Mouse (Mus musculus): ENCODE measurements at regions not wholly inside any gene's neighbourhood (a gene's known extent, or its start where the extent isn't known, plus 50 kb on each side); places are given as distances from the start of the nearest gene placed in this dataset.
A peak's percentile ranks its signal among the peaks of the same experiment; 100 is the strongest.

GRCm38 (mm10) chr13:97625391-97625790, 135.0 kb downstream of the Gm10260 start:
- Histone ChIP-seq H3K27ac (ENCODE audit: low read depth, low read length) (no peak overlapping the region), H3K9ac (no peak overlapping the region), H3K36me3 (ENCODE audit: insufficient read depth) (no peaks in the 10 kb centered on the region), H3K4me2 (ENCODE audit: low read depth) (no peak overlapping the region), H3K9me3 (ENCODE audit: low read length) (no peaks in the 10 kb centered on the region), H3K4me1 (ENCODE audit: insufficient read depth) (no peaks in the 10 kb centered on the region), H3K27me3 (ENCODE audit: insufficient read depth, low read length) (no peaks in the 10 kb centered on the region), H3K4me3 (ENCODE audit: low read depth, low read length) (no peak overlapping the region)
- no peak for ATAC-seq
- no peak for DNase-seq
- no peak for TF ChIP-seq CTCF (IDR thresholded peaks at IDR 0.05; ENCODE audit: low read depth)
- 74% methylated on average over 4 of the region's 4 CpGs for WGBS

GRCm38 (mm10) chr13:97618190-97618586, 142.2 kb downstream of the Gm10260 start:
- no peaks in the 10 kb centered on the region for H3K9me3 ChIP-seq (ENCODE audit: low read length)
- no peak overlapping the region for H3K4me3 ChIP-seq (ENCODE audit: low read depth, low read length)
- no peaks in the 10 kb centered on the region for H3K27me3 ChIP-seq (ENCODE audit: insufficient read depth, low read length)
- H3K27ac ChIP-seq (ENCODE audit: low read depth, low read length) = no peak overlapping the region
- no peaks in the 10 kb centered on the region for H3K36me3 ChIP-seq (ENCODE audit: insufficient read depth)
- no peak for DNase-seq
- H3K4me1 ChIP-seq (ENCODE audit: insufficient read depth) = no peaks in the 10 kb centered on the region
- H3K9ac ChIP-seq = no peak overlapping the region
- ATAC-seq = no peak
- H3K4me2 ChIP-seq (ENCODE audit: low read depth) = no peak overlapping the region
- no peak for TF ChIP-seq CTCF (IDR thresholded peaks at IDR 0.05; ENCODE audit: low read depth)
- WGBS = 85% methylated on average over 6 of the region's 6 CpGs

GRCm38 (mm10) chr13:97617511-97618189, 142.8 kb downstream of the Gm10260 start:
- H3K9me3 ChIP-seq (ENCODE audit: low read length) = no peaks in the 10 kb centered on the region
- DNase-seq (no peak), ATAC-seq (peak; percentile 50; the same call in 1 of the 2 replicates)
- no peaks in the 10 kb centered on the region for H3K4me1 ChIP-seq (ENCODE audit: insufficient read depth)
- H3K4me2 ChIP-seq (ENCODE audit: low read depth) = no peak overlapping the region
- H3K36me3 ChIP-seq (ENCODE audit: insufficient read depth) = no peaks in the 10 kb centered on the region
- no peak overlapping the region for H3K4me3 ChIP-seq (ENCODE audit: low read depth, low read length)
- H3K9ac ChIP-seq = no peak overlapping the region
- TF ChIP-seq CTCF (IDR thresholded peaks at IDR 0.05; ENCODE audit: low read depth) = no peak
- 54% methylated on average over 13 of the region's 13 CpGs for WGBS
- no peak overlapping the region for H3K27ac ChIP-seq (ENCODE audit: low read depth, low read length)
- H3K27me3 ChIP-seq (ENCODE audit: insufficient read depth, low read length) = no peaks in the 10 kb centered on the region

GRCm38 (mm10) chr13:97616919-97617318, 143.5 kb downstream of the Gm10260 start:
- no peak overlapping the region for H3K9ac ChIP-seq
- no peaks in the 10 kb centered on the region for H3K36me3 ChIP-seq (ENCODE audit: insufficient read depth)
- H3K4me3 ChIP-seq (ENCODE audit: low read depth, low read length) = no peak overlapping the region
- no peak for ATAC-seq
- no peaks in the 10 kb centered on the region for H3K27me3 ChIP-seq (ENCODE audit: insufficient read depth, low read length)
- no peak overlapping the region for H3K4me2 ChIP-seq (ENCODE audit: low read depth)
- no peak overlapping the region for H3K27ac ChIP-seq (ENCODE audit: low read depth, low read length)
- H3K9me3 ChIP-seq (ENCODE audit: low read length) = no peaks in the 10 kb centered on the region
- DNase-seq = no peak
- TF ChIP-seq CTCF (IDR thresholded peaks at IDR 0.05; ENCODE audit: low read depth) = no peak
- H3K4me1 ChIP-seq (ENCODE audit: insufficient read depth) = no peaks in the 10 kb centered on the region

DNA sequence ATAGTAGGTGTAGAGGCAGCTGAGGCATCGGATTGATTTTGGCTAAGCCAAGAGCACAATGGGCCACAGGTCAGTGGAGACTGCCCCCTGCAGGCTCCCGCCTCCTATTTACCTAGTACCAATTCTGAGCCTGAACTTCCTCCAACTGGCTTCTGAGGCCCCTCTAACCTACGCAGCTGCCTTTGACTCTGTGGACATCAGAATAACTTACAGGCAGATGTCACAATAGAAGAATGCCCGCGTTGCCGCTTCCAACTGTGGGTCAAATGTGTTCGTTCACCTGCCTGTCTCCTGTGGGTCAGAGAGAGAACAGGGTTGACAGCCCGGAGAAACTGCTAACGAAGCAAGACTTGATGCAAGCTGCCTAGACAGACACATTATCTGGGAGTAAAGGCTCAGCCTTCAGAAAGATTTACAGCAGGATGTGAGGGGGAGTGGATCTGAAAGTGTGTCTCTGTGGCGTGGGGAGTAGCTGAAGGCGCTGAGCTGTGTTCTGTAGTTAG, 153.2 kb downstream of the Gm10260 start:
- Histone ChIP-seq H3K27me3 (ENCODE audit: insufficient read depth, low read length) (no peaks in the 10 kb centered on the region), H3K9ac (no peak overlapping the region), H3K9me3 (ENCODE audit: low read length) (no peaks in the 10 kb centered on the region), H3K4me1 (ENCODE audit: insufficient read depth) (no peaks in the 10 kb centered on the region), H3K4me2 (ENCODE audit: low read depth) (no peak overlapping the region), H3K36me3 (ENCODE audit: insufficient read depth) (no peaks in the 10 kb centered on the region), H3K27ac (ENCODE audit: low read depth, low read length) (no peak overlapping the region), H3K4me3 (ENCODE audit: low read depth, low read length) (no peak overlapping the region)
- peak; percentile 38; the same call in 1 of the 2 replicates for TF ChIP-seq CTCF (IDR thresholded peaks at IDR 0.05; ENCODE audit: low read depth)
- DNase-seq = no peak
- WGBS = 34% methylated on average over 11 of the region's 11 CpGs
- ATAC-seq = no peak

DNA sequence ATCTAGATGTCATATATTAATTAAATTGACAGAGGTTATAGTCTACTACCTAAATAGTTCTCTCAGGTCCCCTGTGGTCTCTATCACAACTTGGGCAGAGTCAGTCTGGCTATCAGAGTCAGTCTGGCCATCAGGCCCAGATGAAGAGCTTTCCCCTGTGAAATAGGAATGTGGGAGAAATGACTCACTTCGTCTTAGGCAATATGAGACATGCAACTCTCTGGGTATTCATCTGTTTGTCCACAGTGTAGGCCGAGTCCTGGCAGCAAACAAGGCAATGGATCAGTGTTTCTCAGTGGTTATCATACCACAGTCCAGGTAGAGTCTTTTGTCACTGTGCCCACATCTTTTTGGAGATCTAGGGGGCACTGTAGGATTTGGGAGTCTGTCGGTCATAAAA, 156.0 kb downstream of the Gm10260 start:
- no peak overlapping the region for H3K4me2 ChIP-seq (ENCODE audit: low read depth)
- no peak overlapping the region for H3K9ac ChIP-seq
- TF ChIP-seq CTCF (IDR thresholded peaks at IDR 0.05; ENCODE audit: low read depth) = no peak
- H3K36me3 ChIP-seq (ENCODE audit: insufficient read depth) = no peaks in the 10 kb centered on the region
- no peak for ATAC-seq
- no peak overlapping the region for H3K27ac ChIP-seq (ENCODE audit: low read depth, low read length)
- no peaks in the 10 kb centered on the region for H3K4me1 ChIP-seq (ENCODE audit: insufficient read depth)
- WGBS = 94% methylated on average over 3 of the region's 3 CpGs
- DNase-seq = no peak
- H3K27me3 ChIP-seq (ENCODE audit: insufficient read depth, low read length) = no peaks in the 10 kb centered on the region
- no peak overlapping the region for H3K4me3 ChIP-seq (ENCODE audit: low read depth, low read length)
- no peaks in the 10 kb centered on the region for H3K9me3 ChIP-seq (ENCODE audit: low read length)

DNA sequence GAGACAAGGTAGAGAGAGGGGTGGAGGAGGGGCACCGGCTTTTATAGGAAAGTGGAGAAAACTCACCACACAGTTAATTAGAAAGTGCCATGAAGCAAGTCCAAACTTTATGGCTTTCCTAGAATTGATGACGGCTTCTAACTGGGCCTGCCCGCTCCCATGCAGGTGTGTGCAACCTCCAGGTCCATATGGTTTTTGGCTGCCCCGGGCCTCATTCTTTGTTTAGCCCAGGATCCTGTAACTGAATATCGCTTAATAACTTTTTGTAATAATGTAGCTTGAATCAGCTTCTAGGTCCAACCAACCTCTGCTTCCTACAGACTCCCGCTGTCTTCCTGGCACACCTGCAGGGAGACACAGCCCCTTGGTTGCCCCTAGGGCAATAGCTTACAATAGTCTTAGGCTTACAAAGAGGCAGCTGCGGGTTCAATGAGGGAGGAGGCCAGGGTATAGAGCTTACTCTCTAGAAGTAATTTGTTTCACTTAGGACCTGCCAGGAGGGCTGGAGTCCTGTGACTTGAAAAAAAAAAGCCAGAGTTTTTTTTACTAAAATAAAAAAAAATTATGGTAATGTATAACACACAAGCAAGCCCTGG, 159.2 kb downstream of the Gm10260 start:
- 65% methylated on average over 7 of the region's 7 CpGs for WGBS
- no peak for TF ChIP-seq CTCF (IDR thresholded peaks at IDR 0.05; ENCODE audit: low read depth)
- Histone ChIP-seq H3K4me3 (ENCODE audit: low read depth, low read length) (no peak overlapping the region), H3K27me3 (ENCODE audit: insufficient read depth, low read length) (no peaks in the 10 kb centered on the region), H3K36me3 (ENCODE audit: insufficient read depth) (no peaks in the 10 kb centered on the region), H3K4me1 (ENCODE audit: insufficient read depth) (no peaks in the 10 kb centered on the region), H3K9ac (no peak overlapping the region), H3K9me3 (ENCODE audit: low read length) (no peaks in the 10 kb centered on the region), H3K27ac (ENCODE audit: low read depth, low read length) (no peak overlapping the region), H3K4me2 (ENCODE audit: low read depth) (no peak overlapping the region)
- no peak for DNase-seq
- no peak for ATAC-seq
